Mouse (Mus musculus) urinary bladder, postnatal 14 days (tissue): ENCODE results near the gene Cysltr2.

Source experiments
- DNase-seq: peaks from one replicate; pipeline ENCODE4 v3.0.0; 2021; ENCODE audit warnings: low spot score

Gene Cysltr2

GRCm38 (mm10) chr14:72985113-72985512 is 63.8 kb downstream of the Cysltr2 start:
- no peak for DNase-seq

GRCm38 (mm10) chr14:72983456-72983855 is 65.5 kb downstream of the Cysltr2 start:
- DNase-seq = peak; percentile 91

GRCm38 (mm10) chr14:72982981-72983436 is 65.9 kb downstream of the Cysltr2 start:
- no peak for DNase-seq

GRCm38 (mm10) chr14:72980761-72981160 is 68.2 kb downstream of the Cysltr2 start:
- no peak for DNase-seq

- DNase-seq = no peak
These were observed 68.8 kb downstream of the Cysltr2 start for GRCm38 (mm10) chr14:72980106-72980505.

- DNase-seq = no peak
These were observed 72.8 kb downstream of the Cysltr2 start for GRCm38 (mm10) chr14:72976111-72976510.
